Mouse (Mus musculus): ENCODE data around the gene Itga7.

DNA sequence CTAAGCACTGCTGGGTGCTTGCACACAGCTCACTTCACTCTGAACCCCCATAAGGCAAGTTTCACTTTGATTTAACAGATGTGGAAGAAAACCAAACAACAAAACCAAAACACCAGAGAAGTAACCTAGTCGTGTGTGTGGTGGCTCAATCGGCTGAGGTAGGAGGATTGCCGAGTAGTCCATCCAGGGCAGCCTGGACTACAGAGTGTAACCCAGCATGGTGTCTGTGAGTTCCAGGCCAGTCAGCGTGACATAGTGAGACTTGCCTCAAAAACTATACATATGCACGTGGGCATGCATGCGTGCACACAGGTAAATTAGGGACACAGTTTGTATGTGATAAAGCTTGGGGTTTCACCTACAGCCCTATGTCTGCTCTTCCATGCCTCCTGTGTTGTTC, 16.2 kb upstream of the Itga7 start:
- TF ChIP-seq POLR2A (IDR thresholded peaks at IDR 0.05; ENCODE audit: low read depth, low read length), result 0 out of 2 replicates have a peak, but pooled peaks have one; percentile 10
- TF ChIP-seq CTCF (IDR thresholded peaks at IDR 0.05; ENCODE audit: borderline replicate concordance, insufficient read depth, low read length), result no peak
